ENCODE assay signal across 15 mouse cellular contexts in the genomic region with DNA sequence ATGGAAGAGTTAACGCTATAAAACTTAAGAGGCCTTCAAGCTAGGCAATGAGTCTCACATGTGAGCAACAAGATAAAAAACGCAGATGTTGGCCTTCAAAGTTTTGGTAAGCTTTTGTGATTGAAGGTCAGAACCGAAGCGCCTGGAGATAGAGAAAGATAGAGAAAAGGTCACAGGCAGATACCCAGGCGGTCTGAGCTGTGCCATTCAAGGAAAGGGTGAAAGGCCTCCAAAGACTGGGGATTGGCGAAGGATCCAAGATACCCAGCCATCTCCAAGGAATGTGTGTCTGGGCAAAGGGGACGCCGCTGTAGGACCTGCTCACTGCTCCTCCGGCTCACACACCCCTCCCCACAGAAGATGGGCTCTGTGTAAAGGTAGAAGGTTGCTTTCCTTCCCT. TPM values are rescaled to one million over a fixed set of nuclear protein-coding genes. Genes with fewer than 3 reads are reported as not detected.
DNase-seq lines count a peak whose midpoint lies in the region; ATAC-seq lines count a peak whose summit lies in the region.
"Had no signal": no experiment of that assay in that cellular context is flagged by ENCODE, and none has a peak within 500 bp of the region (broad histone marks: within the 10 kb centered on the region; RNA-seq: fewer than 3 reads in every experiment).

No protein-coding gene starts in this region.

- DNase-seq in heart, adult 9 months (ENCODE audit: low spot score in 2 of 2): no peak
- DNase-seq in lung, postnatal 10 days: no peak
- DNase-seq in thymus, postnatal 25 days: no peak
- no peak for DNase-seq in thymus, postnatal 10 days (ENCODE audit: low spot score in 2 of 2)
- DNase-seq: left cerebral cortex, postnatal 4 days; lung, postnatal 4 days; right cerebral cortex, adult 18-20 months had no signal

- H3K9ac ChIP-seq in heart, embryonic 11.5 days (ENCODE audit: low read depth, low read length): no peak overlapping the region
- no peak overlapping the region for H3K9ac ChIP-seq in lung, embryonic 15.5 days
- no peak overlapping the region for H3K9ac ChIP-seq in liver, embryonic 16.5 days (ENCODE audit: low read depth, low read length)
- H3K9ac ChIP-seq: embryonic facial prominence, embryonic 13.5 days; forebrain, embryonic 12.5 days; hindbrain, embryonic 14.5 days; midbrain, embryonic 15.5 days had no signal

- no peak for ATAC-seq in heart, embryonic 11.5 days (replicated peaks; ENCODE audit: insufficient number of reproducible peaks, low FRiP score, low TSS enrichment)
- ATAC-seq in lung, embryonic 15.5 days (ENCODE audit: borderline replicate concordance, extremely low read depth, low FRiP score, low TSS enrichment): no peak
- no peak for ATAC-seq in liver, embryonic 16.5 days (ENCODE audit: low read depth)
- ATAC-seq: midbrain, embryonic 15.5 days had no signal

- H3K4me2 ChIP-seq in heart, embryonic 11.5 days: no peak overlapping the region
- H3K4me2 ChIP-seq in lung, embryonic 15.5 days: no peak overlapping the region
- H3K4me2 ChIP-seq in liver, embryonic 16.5 days (ENCODE audit: low read depth, low read length): no peak overlapping the region
- H3K4me2 ChIP-seq: embryonic facial prominence, embryonic 13.5 days; forebrain, embryonic 12.5 days; hindbrain, embryonic 14.5 days; midbrain, embryonic 15.5 days had no signal

- no peak overlapping the region for H3K4me3 ChIP-seq in heart, embryonic 11.5 days (ENCODE audit: low read depth, low read length)
- H3K4me3 ChIP-seq in lung, embryonic 15.5 days: no peak overlapping the region
- no peak overlapping the region for H3K4me3 ChIP-seq in brown adipose tissue, adult 24 weeks (ENCODE audit: insufficient read depth, low read depth, low read length)
- H3K4me3 ChIP-seq in liver, embryonic 16.5 days (ENCODE audit: low read depth, low read length): no peak overlapping the region
- H3K4me3 ChIP-seq: embryonic facial prominence, embryonic 13.5 days; forebrain, embryonic 12.5 days; midbrain, embryonic 15.5 days had no signal

- H3K4me1 ChIP-seq in heart, embryonic 11.5 days (ENCODE audit: control insufficient read depth, insufficient read depth, low read length): peaks cover 58% of the 10 kb centered on the region
- H3K4me1 ChIP-seq in lung, embryonic 15.5 days: peaks cover 62% of the 10 kb centered on the region
- H3K4me1 ChIP-seq in brown adipose tissue, adult 24 weeks (ENCODE audit: control insufficient read depth, insufficient read depth, insufficient read length, low read length): peaks cover 38% of the 10 kb centered on the region
- H3K4me1 ChIP-seq in liver, embryonic 16.5 days (ENCODE audit: control insufficient read depth, low read depth, low read length): peaks cover 58% of the 10 kb centered on the region

- H3K27me3 ChIP-seq in heart, embryonic 11.5 days (ENCODE audit: control insufficient read depth, insufficient read depth, low read length): no peaks in the 10 kb centered on the region
- peaks cover 6% of the 10 kb centered on the region; the same call in 1 of the 2 replicates for H3K27me3 ChIP-seq in lung, embryonic 15.5 days
- H3K27me3 ChIP-seq in liver, embryonic 16.5 days (ENCODE audit: control insufficient read depth, insufficient read depth, low read depth, low read length): no peaks in the 10 kb centered on the region
- H3K27me3 ChIP-seq: midbrain, embryonic 15.5 days had no signal

- H3K27ac ChIP-seq in heart, embryonic 11.5 days (ENCODE audit: low read depth, low read length): peak overlapping the region; percentile 99
- H3K27ac ChIP-seq in lung, embryonic 15.5 days: peak overlapping the region; percentile 99
- H3K27ac ChIP-seq in brown adipose tissue, adult 24 weeks (replicated peaks; ENCODE audit: low read depth, low read length): peak overlapping the region; percentile 94
- H3K27ac ChIP-seq in liver, embryonic 16.5 days (ENCODE audit: low read length): peak overlapping the region; percentile 100
- H3K27ac ChIP-seq: hindbrain, embryonic 14.5 days had no signal

- no peaks in the 10 kb centered on the region for H3K36me3 ChIP-seq in heart, embryonic 11.5 days (ENCODE audit: control insufficient read depth, insufficient read depth, low read length)
- no peaks in the 10 kb centered on the region for H3K36me3 ChIP-seq in lung, embryonic 15.5 days
- H3K36me3 ChIP-seq in liver, embryonic 16.5 days (ENCODE audit: control insufficient read depth, insufficient read depth): peaks cover 5% of the 10 kb centered on the region

- whole genome bisulfite sequencing in heart, embryonic 11.5 days (ENCODE audit: insufficient replicate concordance): 77% methylated on average over 9 of the region's 9 CpGs
- WGBS in lung, embryonic 15.5 days: 90% methylated on average over 9 of the region's 9 CpGs
- 59% methylated on average over 9 of the region's 9 CpGs for WGBS in liver, embryonic 16.5 days (ENCODE audit: insufficient replicate concordance)

- no peaks in the 10 kb centered on the region for H3K9me3 ChIP-seq in heart, embryonic 11.5 days (replicated peaks; ENCODE audit: control insufficient read depth, low read length)
- H3K9me3 ChIP-seq in lung, embryonic 15.5 days: no peaks in the 10 kb centered on the region
- no peaks in the 10 kb centered on the region for H3K9me3 ChIP-seq in liver, embryonic 16.5 days (replicated peaks; ENCODE audit: control insufficient read depth, low read length)
- H3K9me3 ChIP-seq: embryonic facial prominence, embryonic 13.5 days; forebrain, embryonic 12.5 days; midbrain, embryonic 15.5 days had no signal

RNA-seq across cellular contexts. Expression of gene Naglu, which starts 4.8 kb away (rescaled TPM):
- 9.6 and 13.1 TPM in 2 replicates for polyA plus RNA-seq in heart, embryonic 11.5 days (2014; fragmentation: Nextera tagmentation; extraction: Ambion mirVana)
- polyA plus RNA-seq in lung, embryonic 15.5 days (2015; fragmentation: Nextera tagmentation; extraction: Ambion mirVana): 20.4 and 22.5 TPM in 2 replicates
- 4.4 and 7.1 TPM in 2 replicates for polyA plus RNA-seq in brown adipose tissue, adult 24 weeks (2012; ENCODE audit: insufficient read depth, insufficient read length, missing spikeins)
- 7.1 and 7.2 TPM in 2 replicates for polyA plus RNA-seq in liver, embryonic 16.5 days (2015; fragmentation: Nextera tagmentation; extraction: Ambion mirVana)

RNA-seq across cellular contexts. Expression of gene Hsd17b1, which starts 13.2 kb away (rescaled TPM):
- polyA plus RNA-seq in heart, embryonic 11.5 days (2014; fragmentation: Nextera tagmentation; extraction: Ambion mirVana): 0.11 TPM in 1 of 2 replicates, not detected in the other
- 0.11 and 0.15 TPM in 2 replicates for polyA plus RNA-seq in lung, embryonic 15.5 days (2015; fragmentation: Nextera tagmentation; extraction: Ambion mirVana)
- polyA plus RNA-seq in brown adipose tissue, adult 24 weeks (2012; ENCODE audit: insufficient read depth, insufficient read length, missing spikeins): not detected in 2 replicates
- polyA plus RNA-seq in liver, embryonic 16.5 days (2015; fragmentation: Nextera tagmentation; extraction: Ambion mirVana): 0.28 and 0.30 TPM in 2 replicates
- polyA plus RNA-seq: hindbrain, embryonic 14.5 days had no signal

RNA-seq across cellular contexts. Expression of gene Coasy, which starts 17.4 kb away (rescaled TPM):
- polyA plus RNA-seq in heart, embryonic 11.5 days (2014; fragmentation: Nextera tagmentation; extraction: Ambion mirVana): 29.6 and 34.3 TPM in 2 replicates
- 42.8 and 43.2 TPM in 2 replicates for polyA plus RNA-seq in lung, embryonic 15.5 days (2015; fragmentation: Nextera tagmentation; extraction: Ambion mirVana)
- 98.3 and 102 TPM in 2 replicates for polyA plus RNA-seq in brown adipose tissue, adult 24 weeks (2012; ENCODE audit: insufficient read depth, insufficient read length, missing spikeins)
- polyA plus RNA-seq in liver, embryonic 16.5 days (2015; fragmentation: Nextera tagmentation; extraction: Ambion mirVana): 20.1 and 20.5 TPM in 2 replicates

RNA-seq across cellular contexts. Expression of gene Mlx, which starts 22.1 kb away (rescaled TPM):
- 34.5 and 36.0 TPM in 2 replicates for polyA plus RNA-seq in heart, embryonic 11.5 days (2014; fragmentation: Nextera tagmentation; extraction: Ambion mirVana)
- 43.4 and 54.1 TPM in 2 replicates for polyA plus RNA-seq in lung, embryonic 15.5 days (2015; fragmentation: Nextera tagmentation; extraction: Ambion mirVana)
- polyA plus RNA-seq in brown adipose tissue, adult 24 weeks (2012; ENCODE audit: insufficient read depth, insufficient read length, missing spikeins): 55.0 and 67.5 TPM in 2 replicates
- polyA plus RNA-seq in liver, embryonic 16.5 days (2015; fragmentation: Nextera tagmentation; extraction: Ambion mirVana): 23.8 and 24.5 TPM in 2 replicates

RNA-seq across cellular contexts. Expression of gene Psmc3ip, which starts 30.2 kb away (rescaled TPM):
- 23.1 and 27.5 TPM in 2 replicates for polyA plus RNA-seq in heart, embryonic 11.5 days (2014; fragmentation: Nextera tagmentation; extraction: Ambion mirVana)
- polyA plus RNA-seq in lung, embryonic 15.5 days (2015; fragmentation: Nextera tagmentation; extraction: Ambion mirVana): 35.1 and 37.5 TPM in 2 replicates
- 1.7 and 3.6 TPM in 2 replicates for polyA plus RNA-seq in brown adipose tissue, adult 24 weeks (2012; ENCODE audit: insufficient read depth, insufficient read length, missing spikeins)
- 11.7 and 11.8 TPM in 2 replicates for polyA plus RNA-seq in liver, embryonic 16.5 days (2015; fragmentation: Nextera tagmentation; extraction: Ambion mirVana)
